Mouse (Mus musculus) G1E (cell line): ENCODE measurements around the gene Ap1s1. TPM values are rescaled to one million over a fixed set of nuclear protein-coding genes. Genes with fewer than 3 reads are reported as not detected.

Experiments used
- ATAC-seq: 2 replicates; pipeline ENCODE4 v1.8.0; 2016; ENCODE audit warnings: mild to moderate bottlenecking; ENCODE audit not compliant: insufficient number of reproducible peaks, poor library complexity, low FRiP score, severe bottlenecking; ENCODE audit errors: extremely low read depth
- DNase-seq: peaks from one replicate; pipeline ENCODE4 v3.0.0; 2012; ENCODE audit warnings: low spot score
- H3K27me3 ChIP-seq: 2 replicates; pipeline ENCODE4 v1.6.1; 2012; ENCODE audit warnings: mild to moderate bottlenecking, low read length, inconsistent platforms; ENCODE audit not compliant: insufficient read depth
- H3K36me3 ChIP-seq: replicated peaks from 2 replicates; pipeline ENCODE3; 2012; ENCODE audit warnings: mild to moderate bottlenecking, inconsistent platforms
- H3K4me1 ChIP-seq: 2 replicates; pipeline ENCODE4 v1.6.1; 2012; ENCODE audit warnings: low read depth, low read length, inconsistent platforms, mixed read lengths; ENCODE audit not compliant: insufficient read depth
- H3K4me3 ChIP-seq: 2 replicates; pipeline ENCODE4 v1.5.1; 2012; ENCODE audit warnings: low read depth, mild to moderate bottlenecking, inconsistent platforms, low read length, moderate library complexity, mixed read lengths
- H3K9me3 ChIP-seq: replicated peaks from 2 replicates; pipeline ENCODE4 v1.6.1; 2012; ENCODE audit warnings: inconsistent platforms
- CTCF ChIP-seq: IDR thresholded peaks from 2 replicates; pipeline ENCODE4 v1.5.1; 2012; ENCODE audit warnings: low read depth, low read length, inconsistent platforms, mixed read lengths
- GATA1 ChIP-seq: IDR thresholded peaks from 2 replicates; pipeline ENCODE4 v1.6.1; 2012; ENCODE audit warnings: borderline replicate concordance, low read length, inconsistent platforms, mixed read lengths
- GATA2 ChIP-seq: IDR thresholded peaks from 2 replicates; pipeline ENCODE4 v1.6.1; 2012; ENCODE audit warnings: low read depth, low read length, inconsistent platforms, borderline replicate concordance
- POLR2AphosphoS5 ChIP-seq: IDR thresholded peaks from 2 replicates; pipeline ENCODE4 v1.6.1; 2012; ENCODE audit warnings: low read depth, low read length, inconsistent platforms; ENCODE audit not compliant: insufficient replicate concordance
- TAL1 ChIP-seq: conservative IDR thresholded peaks from 2 replicates; pipeline ENCODE4 v1.6.1; 2012; ENCODE audit warnings: low read depth, low read length, inconsistent platforms, mixed read lengths
- polyA plus RNA-seq: library from polyadenylated mRNA; stranded (reverse); fragments of >175 nt; gene quantifications from 2 replicates; pipeline ENCODE4 v1.2.3, GENCODE M21; 2012
- total RNA-seq, 2 experiments: library from RNA; stranded (forward) in 1 of 2; stranded (reverse) in 1 of 2; fragments of 200-1000 nt in 1 of 2; fragments of >200 nt in 1 of 2; fragmentation: Nextera tagmentation in 1 of 2; gene quantifications; 2 replicates each; pipeline ENCODE4 v1.2.3; 2014 to 2017

Ap1s1 gene
- total and polyA plus RNA-seq, 3 experiments = 36.8 to 136 (median 115) TPM

DNA sequence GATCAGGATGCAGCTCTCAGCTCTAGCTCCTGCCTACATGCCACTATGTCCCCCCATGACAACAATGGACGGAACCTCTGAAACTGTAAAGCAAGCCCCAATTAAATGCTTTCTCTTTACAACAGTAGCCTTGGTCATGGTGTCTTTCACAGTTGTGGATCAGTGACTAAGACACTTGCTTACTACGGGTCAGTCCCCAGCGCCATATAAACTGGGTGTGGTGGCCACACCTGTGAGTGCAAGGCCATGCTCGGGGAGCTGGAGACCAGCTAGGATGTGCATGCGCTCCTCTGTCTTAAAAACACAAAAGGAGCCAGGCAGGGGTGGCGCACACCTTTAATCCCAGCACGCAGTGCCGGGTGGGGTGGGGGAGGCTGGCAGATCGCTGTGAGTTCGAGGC is 6.5 kb downstream of the Ap1s1 start:
- Histone ChIP-seq H3K4me3 (no peak overlapping the region), H3K36me3 (peaks cover 95% of the 10 kb centered on the region), H3K27me3 (no peaks in the 10 kb centered on the region), H3K4me1 (peaks cover 4% of the 10 kb centered on the region), H3K9me3 (no peaks in the 10 kb centered on the region)
- TF ChIP-seq TAL1 (no peak), GATA2 (no peak), CTCF (no peak), GATA1 (no peak), POLR2AphosphoS5 (no peak)
- ATAC-seq (no peak), DNase-seq (no peak)

DNA sequence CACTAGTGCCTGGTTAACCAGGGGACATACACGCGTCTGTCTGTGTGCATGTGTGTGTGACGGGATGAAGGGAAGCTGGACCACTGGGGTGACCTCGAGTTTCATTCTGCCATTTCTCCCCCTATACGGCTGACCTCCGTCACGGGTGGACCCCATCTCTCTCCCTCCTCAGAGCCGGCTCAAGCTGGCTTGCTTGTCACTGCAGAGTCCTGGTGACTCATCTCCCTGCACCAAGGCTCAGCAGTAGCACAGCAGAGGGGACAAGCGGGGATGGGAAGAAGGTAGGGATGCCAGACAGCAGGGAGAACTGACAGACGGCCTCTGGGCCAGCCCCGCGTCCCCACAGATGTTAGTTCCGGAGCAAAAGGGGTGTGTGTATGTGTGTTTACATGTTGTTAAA is 9.7 kb downstream of the Ap1s1 start:
- Histone ChIP-seq H3K4me1 (peaks cover 31% of the 10 kb centered on the region), H3K4me3 (no peak overlapping the region), H3K9me3 (no peaks in the 10 kb centered on the region), H3K27me3 (peaks cover 11% of the 10 kb centered on the region), H3K36me3 (peaks cover 71% of the 10 kb centered on the region)
- no peak for ATAC-seq
- DNase-seq = no peak
- TF ChIP-seq GATA1 = no peak
- TF ChIP-seq CTCF = no peak
- no peak for TF ChIP-seq POLR2AphosphoS5
- TF ChIP-seq TAL1 = no peak
- TF ChIP-seq GATA2 = no peak

DNA sequence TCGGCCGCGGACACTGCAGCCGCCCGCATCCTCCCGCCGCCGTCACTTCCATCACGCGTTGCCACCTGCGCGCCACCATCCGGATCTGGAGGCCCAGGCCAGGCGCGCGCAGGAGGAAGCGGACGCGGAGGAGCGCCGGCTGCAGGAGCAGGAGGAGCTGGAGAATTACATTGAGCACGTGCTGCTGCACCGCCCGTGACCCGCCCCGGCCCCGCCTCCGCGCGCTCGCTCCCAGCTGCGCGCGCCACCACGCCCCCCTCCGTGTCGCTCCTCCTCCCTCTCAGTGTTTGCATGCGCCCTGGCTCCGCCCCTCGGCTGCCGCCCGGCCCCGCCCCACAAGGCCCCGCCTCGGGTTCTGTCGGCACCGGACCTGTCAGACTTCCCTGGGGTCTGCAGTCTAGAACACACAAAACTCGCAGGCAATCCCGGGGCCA is 13.3 kb downstream of the Ap1s1 start:
- H3K27me3 ChIP-seq = peaks cover 46% of the 10 kb centered on the region
- peaks cover 61% of the 10 kb centered on the region for H3K4me1 ChIP-seq
- no peak for TF ChIP-seq TAL1
- TF ChIP-seq POLR2AphosphoS5 = no peak
- no peak for TF ChIP-seq CTCF
- TF ChIP-seq GATA1 = no peak
- TF ChIP-seq GATA2 = no peak
- peak overlapping the region; percentile 72 for H3K4me3 ChIP-seq
- ATAC-seq (peak; percentile 71), DNase-seq (peak; percentile 85)
- H3K36me3 ChIP-seq = peaks cover 37% of the 10 kb centered on the region
- H3K9me3 ChIP-seq = peaks cover 8% of the 10 kb centered on the region

DNA sequence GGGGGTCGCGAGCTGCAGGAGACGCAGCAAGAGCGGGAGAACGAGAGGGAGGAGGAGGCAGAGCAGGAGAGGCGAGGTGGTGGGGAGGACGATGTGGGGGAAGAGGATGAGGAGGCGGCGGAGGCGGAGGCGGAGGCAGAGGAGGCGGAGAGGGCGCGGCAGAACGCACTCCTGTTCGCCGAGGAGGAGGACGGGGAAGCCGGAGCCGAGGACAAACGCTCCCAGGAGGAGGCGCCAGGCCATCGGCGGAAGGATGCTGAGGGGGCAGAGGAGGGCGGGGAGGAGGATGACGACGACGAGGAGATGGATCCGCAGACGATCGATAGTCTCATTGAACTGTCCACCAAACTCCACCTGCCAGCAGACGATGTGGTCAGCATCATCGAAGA is 13.9 kb downstream of the Ap1s1 start:
- Histone ChIP-seq H3K36me3 (peaks cover 31% of the 10 kb centered on the region), H3K9me3 (peaks cover 8% of the 10 kb centered on the region), H3K27me3 (peaks cover 51% of the 10 kb centered on the region), H3K4me3 (peak overlapping the region; percentile 72), H3K4me1 (peaks cover 61% of the 10 kb centered on the region)
- TF ChIP-seq GATA1 = no peak
- no peak for TF ChIP-seq POLR2AphosphoS5
- TF ChIP-seq CTCF = no peak
- TF ChIP-seq GATA2 = no peak
- TF ChIP-seq TAL1 = no peak
- ATAC-seq = no peak
- peak; percentile 49 for DNase-seq

DNA sequence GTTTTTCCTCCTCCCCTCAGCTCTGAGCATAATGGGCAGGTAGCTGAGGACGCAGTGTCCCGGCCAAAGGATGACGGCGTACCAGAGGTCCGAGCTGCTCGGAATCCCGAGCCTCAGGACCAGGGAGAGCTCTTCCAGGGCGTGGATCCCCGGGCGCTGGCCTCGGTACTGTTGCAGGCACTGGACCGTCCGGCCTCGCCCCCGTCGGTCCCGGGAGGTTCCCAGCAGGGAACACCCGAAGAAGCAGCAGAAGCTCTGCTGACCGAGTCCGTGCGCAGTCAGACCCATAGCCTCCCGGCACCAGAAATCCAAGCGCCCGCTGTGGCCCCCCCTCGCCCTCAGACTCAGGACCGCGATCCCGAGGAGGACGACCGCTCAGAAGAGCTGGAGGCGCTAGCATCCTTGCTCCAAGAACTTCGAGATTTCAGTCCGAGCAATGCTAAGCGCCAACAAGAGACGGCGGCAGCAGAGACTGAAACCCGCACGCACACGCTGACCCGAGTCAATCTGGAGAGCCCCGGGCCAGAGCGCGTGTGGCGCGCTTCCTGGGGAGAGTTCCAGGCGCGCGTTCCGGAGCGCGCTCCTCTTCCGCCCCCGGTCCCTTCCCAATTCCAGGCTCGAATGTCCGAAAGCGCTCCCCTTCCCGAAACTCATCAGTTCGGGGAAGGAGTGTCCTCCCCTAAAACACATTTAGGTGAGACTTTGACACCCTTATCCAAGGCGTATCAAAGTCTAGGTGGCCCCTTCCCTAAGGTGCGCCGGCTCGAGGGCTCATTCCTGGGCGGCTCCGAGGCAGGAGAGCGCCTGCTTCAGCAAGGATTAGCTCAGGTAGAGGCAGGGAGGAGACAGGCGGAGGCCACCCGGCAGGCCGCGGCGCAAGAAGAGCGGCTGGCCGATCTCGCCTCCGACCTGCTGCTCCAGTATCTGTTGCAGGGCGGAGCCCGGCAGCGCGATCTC is 14.6 kb downstream of the Ap1s1 start:
- peaks cover 61% of the 10 kb centered on the region for H3K4me1 ChIP-seq
- TF ChIP-seq POLR2AphosphoS5 (no peak), TAL1 (no peak), GATA2 (no peak), CTCF (no peak), GATA1 (no peak)
- H3K27me3 ChIP-seq = peaks cover 58% of the 10 kb centered on the region
- DNase-seq (no peak), ATAC-seq (no peak)
- H3K4me3 ChIP-seq = peak overlapping the region; percentile 72
- peaks cover 24% of the 10 kb centered on the region for H3K36me3 ChIP-seq
- peaks cover 8% of the 10 kb centered on the region for H3K9me3 ChIP-seq

DNA sequence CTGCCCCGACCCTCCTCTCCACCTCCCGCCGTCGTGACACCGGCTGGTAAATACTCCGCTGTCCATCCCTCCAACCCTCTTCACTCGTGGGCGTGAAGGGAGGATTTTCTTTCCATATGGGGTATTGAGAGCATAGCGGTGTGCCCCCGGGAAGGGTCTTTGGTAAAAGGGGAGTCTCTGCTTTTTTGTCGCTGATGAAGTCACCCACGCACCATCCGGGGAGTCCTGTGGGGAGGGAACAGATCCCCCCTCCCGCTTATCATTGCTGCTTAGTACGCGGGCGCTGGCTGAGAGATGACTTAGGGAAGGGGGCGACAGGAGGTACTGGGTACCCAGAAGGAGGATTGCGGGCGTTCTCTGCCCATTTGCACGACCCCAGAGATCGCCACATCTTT is 15.5 kb downstream of the Ap1s1 start:
- TF ChIP-seq CTCF (no peak), POLR2AphosphoS5 (no peak), GATA1 (no peak), GATA2 (no peak), TAL1 (no peak)
- Histone ChIP-seq H3K36me3 (peaks cover 15% of the 10 kb centered on the region), H3K4me1 (peaks cover 63% of the 10 kb centered on the region), H3K4me3 (peak overlapping the region; percentile 59; the same call in 1 of the 2 replicates), H3K27me3 (peaks cover 66% of the 10 kb centered on the region), H3K9me3 (peaks cover 8% of the 10 kb centered on the region)
- ATAC-seq = no peak
- no peak for DNase-seq
